Mouse (Mus musculus) heart, adult 18-20 months (tissue): ENCODE measurements around the gene Sidt2. TPM values are rescaled to one million over a fixed set of nuclear protein-coding genes. Genes with fewer than 3 reads are reported as not detected.

Experiments
- DNase-seq, 2 experiments: peaks; one replicate each; pipeline ENCODE4 v3.0.0; 2021 to 2022; ENCODE audit warnings: mixed read lengths in 1 of 2
- long read RNA-seq, 2 experiments: library from polyadenylated mRNA; stranded (forward); transcript quantifications; one replicate each; pipeline ENCODE4 v2.0.0; 2021
- total RNA-seq, 2 experiments: library from RNA; stranded (reverse); gene quantifications; 2 replicates each; pipeline ENCODE4 v1.2.3; 2021

Gene Sidt2
- 10 to 100 TPM; 57.6 to 67.8 TPM for total RNA-seq
- long read RNA-seq, experiment 1, full-length matches to known transcripts, result 2 of 28 reads
- long read RNA-seq, experiment 1, partial matches to known transcripts, result 7 of 28 reads
- long read RNA-seq, experiment 1, other reads (novel, unspliced or antisense), result 19 of 28 reads
- long read RNA-seq, experiment 2, full-length matches to known transcripts, result 1 of 16 reads
- long read RNA-seq, experiment 2, partial matches to known transcripts, result 5 of 16 reads
- long read RNA-seq, experiment 2, other reads (novel, unspliced or antisense), result 10 of 16 reads

DNA sequence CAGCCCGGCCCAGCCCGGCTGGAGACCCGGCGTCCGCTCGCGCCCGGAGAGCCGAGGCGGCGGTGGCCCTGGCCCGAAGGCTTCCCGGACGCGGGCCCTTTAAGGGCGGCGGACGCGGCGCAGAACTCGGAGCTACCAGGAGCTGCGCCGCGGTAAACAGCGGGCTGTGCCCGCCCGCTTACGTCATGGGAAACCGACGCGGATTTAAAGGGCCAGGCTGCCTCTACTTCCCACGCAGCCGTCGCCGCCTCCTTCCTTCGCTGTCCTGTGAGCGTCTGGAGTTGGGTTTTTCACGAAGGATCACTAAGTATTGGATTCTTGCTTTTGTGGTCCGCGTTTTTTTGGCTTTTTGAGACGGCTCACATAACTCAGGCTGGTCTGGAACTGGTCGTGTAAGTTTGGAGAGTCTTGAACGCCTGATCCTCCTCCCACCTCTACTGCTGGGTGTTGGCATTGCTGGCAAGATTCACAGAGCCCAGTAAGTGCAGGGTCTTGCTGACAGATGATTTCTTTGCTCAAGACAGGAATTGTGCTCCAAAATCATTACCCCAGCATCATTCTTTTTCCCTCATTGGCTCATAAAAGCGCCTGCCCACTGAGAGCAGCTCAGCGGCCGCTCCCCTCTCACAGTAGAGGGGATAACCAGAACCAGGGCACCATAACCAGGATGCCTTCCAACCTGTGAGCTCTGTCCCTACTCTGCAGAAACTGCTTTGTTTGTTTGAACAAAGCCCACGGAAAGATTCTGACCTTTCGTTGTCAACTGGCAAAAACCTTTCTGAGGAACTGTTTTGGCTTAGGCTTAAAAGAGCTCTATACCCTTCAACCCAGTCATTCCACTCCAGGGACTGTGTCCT lies at the start of gene Sidt2:
TSS of gene Sidt2 (minus strand) at position 152 of the 857 bp plus-strand sequence.
- DNase-seq, result peak; percentile 93 to 95

- DNase-seq, result no peak
Observed at GRCm38 (mm10) chr9:46004529-46004928, 49.5 kb upstream of the Sidt2 start.

DNA sequence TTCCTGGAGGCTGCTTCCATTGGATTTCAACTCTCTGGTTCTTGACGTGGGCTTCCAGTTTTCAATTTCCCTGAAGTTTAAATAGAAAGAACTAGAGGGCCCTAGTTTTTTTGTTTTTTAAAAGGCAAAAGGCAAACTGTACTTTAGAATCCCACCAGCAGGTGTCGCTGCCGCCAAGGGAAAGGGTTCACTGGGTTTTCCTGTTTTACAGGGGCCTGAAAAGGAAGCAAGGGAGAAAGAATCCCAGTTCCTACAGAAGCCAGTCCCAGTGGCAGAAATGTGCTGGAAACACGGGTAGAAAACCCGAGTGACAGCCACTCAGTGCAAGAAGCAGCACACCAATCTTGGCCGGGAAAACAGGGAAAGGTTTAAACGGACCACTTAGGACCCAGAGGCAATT lies 48.7 kb upstream of the Sidt2 start:
- peak; percentile 74 to 98 for DNase-seq

DNA sequence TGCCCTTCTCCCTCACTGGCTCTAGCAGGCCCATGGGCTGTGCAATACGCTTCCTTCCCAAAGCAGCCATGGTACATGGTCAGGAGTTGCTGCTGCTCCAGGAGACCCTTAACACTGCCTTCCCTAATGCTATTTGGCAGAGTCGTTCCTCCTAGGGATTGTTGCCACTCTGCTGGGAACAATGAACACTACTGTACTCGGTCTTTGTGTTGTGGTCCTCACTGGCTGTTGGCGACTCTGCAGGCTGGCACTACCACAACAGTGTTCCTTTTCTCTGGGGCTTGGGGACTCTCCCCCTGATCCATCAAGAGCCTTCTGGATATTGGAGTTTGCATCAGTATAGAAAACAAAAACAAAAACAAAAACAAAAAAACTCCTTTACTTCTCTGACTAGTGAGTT lies 44.0 kb upstream of the Sidt2 start:
- DNase-seq, result no peak

- peak; percentile 80 to 86 for DNase-seq
Observed at GRCm38 (mm10) chr9:45985229-45985567, 30.1 kb upstream of the Sidt2 start.

DNA sequence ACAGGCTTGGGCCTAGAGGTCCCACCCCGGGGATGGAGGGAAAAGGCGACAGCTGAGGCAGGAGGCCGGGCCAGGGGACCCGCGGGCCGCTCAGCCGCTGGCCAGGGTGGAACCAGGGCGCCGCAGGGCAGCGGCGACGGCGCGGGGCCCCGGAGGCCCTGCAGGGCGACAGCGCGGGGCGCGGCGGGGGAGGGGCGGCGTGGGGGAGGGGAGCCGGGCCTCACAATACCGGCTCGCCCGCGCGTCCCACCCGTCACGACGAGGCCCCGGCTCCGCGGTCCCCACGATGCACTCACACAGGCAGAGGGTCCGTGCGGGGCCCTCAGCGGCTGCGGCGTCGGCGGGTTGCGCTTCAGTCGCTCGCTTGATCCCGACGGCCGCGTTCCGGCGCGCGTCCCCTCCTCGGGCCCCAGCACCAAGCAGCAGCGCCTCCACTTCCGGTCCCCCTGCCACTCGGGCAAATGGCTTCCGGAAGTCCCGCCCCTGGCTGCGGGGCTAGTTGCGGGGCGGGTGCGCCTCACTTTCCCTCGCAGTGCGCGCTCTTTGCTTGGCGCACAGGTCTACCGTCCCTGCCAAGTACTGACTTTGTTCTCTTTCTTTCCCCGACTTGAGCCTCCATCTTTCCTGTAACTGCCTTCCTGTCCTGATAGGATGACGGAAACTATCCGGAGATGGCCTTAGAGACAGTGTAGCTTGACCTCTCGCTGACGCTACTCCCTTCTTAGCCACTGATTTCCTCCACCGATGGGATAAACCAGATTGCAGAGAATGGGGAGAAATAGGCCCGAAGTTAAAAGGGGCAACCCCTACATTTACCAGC lies 29.6 kb upstream of the Sidt2 start:
- DNase-seq, result peak; percentile 93

- peak; percentile 9 to 58 for DNase-seq
Observed at GRCm38 (mm10) chr9:45983676-45984408, 28.8 kb upstream of the Sidt2 start.

- DNase-seq, result no peak
Observed at GRCm38 (mm10) chr9:45981331-45981730, 26.3 kb upstream of the Sidt2 start.

GRCm38 (mm10) chr9:45980611-45981010 lies 25.6 kb upstream of the Sidt2 start:
- no peak for DNase-seq

DNA sequence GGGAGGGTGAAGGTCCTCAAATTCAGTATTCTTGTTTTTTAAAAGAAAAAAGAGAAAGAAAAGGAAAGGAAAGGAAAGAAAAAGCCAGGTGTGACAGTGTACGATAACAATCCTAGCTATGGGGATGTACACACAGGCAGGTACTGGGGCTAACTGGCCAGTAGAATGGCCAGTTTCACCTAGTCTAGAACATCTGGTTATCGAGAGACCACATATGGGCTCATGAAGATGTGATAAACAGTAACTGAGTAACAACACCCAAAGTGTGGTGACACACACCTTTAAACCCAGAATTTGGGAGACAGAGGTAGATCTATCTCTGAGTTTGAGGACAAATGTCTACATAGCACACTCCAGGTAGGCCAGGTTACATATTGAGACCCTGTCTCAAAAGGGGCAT lies 24.7 kb upstream of the Sidt2 start:
- no peak for DNase-seq

DNA sequence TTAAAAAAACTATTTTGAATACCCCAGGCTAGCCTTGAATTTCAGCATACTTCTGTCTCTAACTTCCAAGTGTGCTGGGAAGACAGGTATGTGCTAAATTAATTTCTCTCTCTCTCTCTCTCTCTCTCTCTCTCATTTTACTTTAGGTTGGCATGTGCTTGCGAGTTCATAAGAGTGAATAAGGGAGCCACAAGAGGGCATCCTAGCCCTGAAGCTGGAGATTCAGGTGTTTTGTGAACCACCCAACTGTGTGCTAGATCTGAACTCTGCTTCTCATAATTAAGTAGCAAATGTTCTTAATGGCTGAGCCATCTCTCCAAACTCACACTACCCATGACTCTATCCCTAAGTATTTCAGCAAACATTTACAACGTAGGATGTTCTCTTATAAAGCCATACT lies 21.8 kb upstream of the Sidt2 start:
- no peak for DNase-seq

- no peak for DNase-seq
Observed at GRCm38 (mm10) chr9:45963577-45963976, 8.5 kb upstream of the Sidt2 start.

- DNase-seq, result peak; percentile 55 to 64
Observed at GRCm38 (mm10) chr9:45961855-45962254, 6.8 kb upstream of the Sidt2 start.

- peak in 1 of 2 experiments; percentile 22 for DNase-seq
Observed at GRCm38 (mm10) chr9:45959661-45960060, 4.6 kb upstream of the Sidt2 start.

DNA sequence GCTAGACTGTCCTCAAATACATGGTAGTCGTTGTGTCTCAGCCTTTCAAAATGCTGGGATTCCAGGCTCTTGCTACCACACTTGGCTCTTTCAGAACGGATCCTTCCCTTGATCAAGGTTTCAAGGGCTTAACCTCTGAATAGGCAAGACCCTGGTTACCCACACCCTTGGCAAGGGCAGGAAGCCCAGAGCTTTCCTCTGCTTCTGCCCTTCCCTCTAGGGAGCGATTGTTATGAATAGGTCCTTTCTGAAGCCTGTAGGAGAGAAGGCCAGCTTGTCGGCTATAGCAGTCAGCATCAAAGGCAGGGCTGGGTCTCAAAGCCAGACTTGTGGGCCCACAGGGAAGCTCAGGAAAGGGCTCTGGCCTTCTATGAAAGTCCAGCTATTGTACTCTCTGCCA lies 3.8 kb upstream of the Sidt2 start:
- DNase-seq, result peak in 1 of 2 experiments; percentile 17

DNA sequence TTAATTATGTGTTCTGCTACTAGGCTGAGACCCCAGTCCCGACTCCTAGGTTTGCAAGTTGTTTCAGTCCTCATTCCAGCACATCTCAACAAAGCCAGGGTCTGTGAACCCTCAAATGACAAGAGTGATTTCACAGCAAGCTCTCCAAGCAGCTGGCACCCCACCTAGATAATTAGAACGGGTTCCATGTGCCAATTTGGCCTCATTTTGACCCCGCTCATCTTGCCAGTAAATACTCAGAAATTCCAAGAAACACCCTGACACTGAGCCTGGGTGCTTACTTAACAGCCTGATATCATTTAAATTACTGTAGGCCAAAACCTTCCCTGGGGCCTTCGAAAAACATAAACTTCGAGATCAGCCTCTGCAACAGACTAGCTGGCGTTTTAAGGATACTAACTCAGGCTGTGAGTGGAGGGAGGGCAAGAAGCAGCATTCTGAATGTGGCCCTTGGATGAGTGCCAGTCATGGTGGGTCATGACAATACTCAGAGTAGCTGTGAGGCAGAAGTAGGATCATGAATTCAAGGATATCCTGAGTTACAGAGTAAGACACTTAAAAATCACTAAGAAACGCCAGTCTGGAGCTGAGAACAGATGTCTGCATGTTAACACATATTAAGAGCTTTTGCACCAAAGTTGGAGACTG lies 3.1 kb upstream of the Sidt2 start:
- DNase-seq, result peak; percentile 23 to 44

DNA sequence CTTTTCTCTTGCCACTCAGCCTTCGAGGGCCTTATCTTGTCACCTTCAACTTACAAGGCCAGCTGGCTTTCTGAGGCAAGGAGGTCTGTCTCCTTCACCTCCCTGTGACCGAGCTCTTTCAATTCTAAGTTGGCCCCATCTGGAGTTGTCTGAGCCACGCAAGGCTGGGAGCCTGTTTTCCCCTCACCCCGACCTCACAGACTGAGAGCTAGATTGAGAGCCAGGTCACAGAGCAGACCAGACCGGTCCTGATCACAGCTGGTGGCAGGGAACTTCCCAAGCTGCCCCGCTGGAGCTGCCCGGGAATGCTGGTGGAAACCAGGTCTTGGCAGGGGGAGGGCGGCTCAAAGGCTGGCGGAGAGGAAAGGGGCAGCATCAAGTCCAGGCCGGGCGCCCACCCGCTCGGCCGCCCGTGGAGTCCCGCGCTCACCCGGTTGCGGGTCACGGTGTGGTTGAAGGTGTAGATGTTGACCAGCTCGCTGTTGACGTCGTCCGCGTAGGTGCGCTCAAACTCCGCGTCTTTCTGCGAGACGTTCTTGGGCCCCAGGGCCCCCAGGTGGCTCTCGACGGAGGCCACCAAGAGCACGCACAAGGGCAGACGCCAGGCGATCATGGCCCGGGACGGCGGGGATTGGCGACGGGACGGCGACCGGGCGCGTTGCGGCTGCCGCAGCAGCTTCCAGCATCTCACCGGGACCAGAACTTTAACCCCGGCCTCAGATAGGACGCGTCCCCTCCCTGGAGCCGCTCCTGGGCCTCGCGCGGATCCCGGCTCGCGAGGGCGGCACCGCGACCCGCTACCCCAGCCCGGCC lies 558 bp downstream of the Sidt2 start:
- peak; percentile 52 to 74 for DNase-seq

GRCm38 (mm10) chr9:45953511-45954293 lies 1.4 kb downstream of the Sidt2 start:
- DNase-seq, result peak; percentile 49 to 62

DNA sequence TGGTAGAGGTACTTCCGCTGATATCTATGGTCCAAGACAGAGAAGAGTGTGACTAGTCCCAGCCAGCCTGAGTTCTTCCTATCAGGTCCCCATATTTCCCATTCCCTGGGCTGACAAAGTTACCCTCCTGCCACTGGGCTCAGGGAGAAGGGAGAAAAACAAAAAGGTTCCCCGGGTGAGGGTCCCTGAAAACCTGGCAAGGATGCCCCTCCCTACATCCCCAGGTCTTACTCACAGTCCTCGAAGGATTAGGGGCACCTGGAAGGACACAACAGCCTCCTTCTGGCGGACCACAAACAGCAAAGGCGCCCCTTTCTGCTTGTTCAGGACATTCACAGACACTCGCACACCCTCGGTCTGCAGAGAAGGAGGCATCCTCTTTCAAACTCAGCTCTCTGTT lies 2.2 kb downstream of the Sidt2 start:
- DNase-seq, result no peak

- DNase-seq, result no peak
Observed at GRCm38 (mm10) chr9:45952057-45952456, 3.0 kb downstream of the Sidt2 start.
